In the genomic region with DNA sequence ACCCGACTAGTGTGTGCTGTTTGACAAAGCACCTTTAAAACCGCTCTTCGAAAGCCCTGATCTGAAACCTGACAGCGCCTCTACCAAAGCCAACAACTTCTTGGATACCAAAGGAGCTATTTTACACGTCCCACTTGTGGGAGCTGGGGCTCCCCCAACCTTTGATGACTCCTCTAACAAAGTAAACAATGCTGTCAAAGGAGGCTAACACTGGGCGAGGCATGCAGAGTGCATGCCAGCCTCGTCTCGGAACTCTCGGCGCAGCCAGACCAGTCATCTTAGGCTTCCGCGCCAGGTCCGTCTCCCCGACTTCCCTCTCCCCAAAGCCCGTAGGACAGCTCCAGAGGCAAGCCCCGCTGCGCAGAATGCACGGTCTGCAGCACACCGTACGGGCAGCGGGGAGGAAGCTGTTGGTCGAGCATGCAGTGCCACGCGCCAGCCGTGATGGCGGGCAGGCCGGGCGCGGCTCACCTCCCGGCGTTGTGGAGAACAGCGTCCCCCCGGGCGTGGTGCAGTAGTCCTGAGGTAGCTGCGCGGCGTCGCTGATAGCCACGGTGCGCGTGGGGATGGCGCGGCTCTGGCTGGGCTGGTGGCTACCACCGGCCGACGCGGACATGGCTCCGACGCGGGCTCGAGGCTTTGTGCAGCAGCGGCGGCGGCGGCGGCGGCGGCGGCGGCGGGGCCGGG, we compare ENCODE assay signal across 8 mouse cellular contexts. TPM values are rescaled to one million over a fixed set of nuclear protein-coding genes. Genes with fewer than 3 reads are reported as not detected.
A peak's percentile ranks its signal among the peaks of the same experiment; 100 is the strongest.
DNase-seq lines count a peak whose midpoint lies in the region; ATAC-seq lines count a peak whose summit lies in the region.

No protein-coding gene starts in this region.

- under 1% methylated on average over 55 of the region's 62 CpGs for WGBS in intestine, embryonic 14.5 days
- under 1% methylated on average over 62 of the region's 62 CpGs for WGBS in limb, embryonic 10.5 days

- H3K9ac ChIP-seq in intestine, embryonic 14.5 days (ENCODE audit: low read length) = peak overlapping the region; percentile 74

- H3K27me3 ChIP-seq in intestine, embryonic 14.5 days (replicated peaks; ENCODE audit: control insufficient read depth, insufficient read depth, low read length) = no peaks in the 10 kb centered on the region
- no peaks in the 10 kb centered on the region for H3K27me3 ChIP-seq in limb, embryonic 10.5 days (ENCODE audit: low read depth, poor library complexity, severe bottlenecking)

- no peaks in the 10 kb centered on the region for H3K9me3 ChIP-seq in intestine, embryonic 14.5 days (ENCODE audit: control insufficient read depth, low read length)
- no peaks in the 10 kb centered on the region for H3K9me3 ChIP-seq in limb, embryonic 10.5 days (replicated peaks)

- H3K36me3 ChIP-seq in intestine, embryonic 14.5 days (ENCODE audit: control insufficient read depth, insufficient read depth, low read length) = peaks cover 22% of the 10 kb centered on the region
- peaks cover 38% of the 10 kb centered on the region for H3K36me3 ChIP-seq in limb, embryonic 10.5 days

- H3K4me1 ChIP-seq in intestine, embryonic 14.5 days (replicated peaks; ENCODE audit: control insufficient read depth, insufficient read depth, low read length) = peaks cover 19% of the 10 kb centered on the region; the same call in 1 of the 2 replicates
- H3K4me1 ChIP-seq in limb, embryonic 10.5 days = peaks cover 33% of the 10 kb centered on the region

- peak overlapping the region; percentile 75 for H3K4me2 ChIP-seq in intestine, embryonic 14.5 days (ENCODE audit: low read length)

- peak; percentile 62 to 68 for DNase-seq in cerebellum, postnatal 25 days
- peak; percentile 23 to 27 for DNase-seq in gastrocnemius, adult 8-10 months (ENCODE audit: low spot score in 2 of 2)
- peak; percentile 83 for DNase-seq in intestine, embryonic 14.5 days (ENCODE audit: low spot score)
- DNase-seq in limb, embryonic 10.5 days (ENCODE audit: low spot score) = peak; percentile 71
- DNase-seq in right cerebral cortex, postnatal 4 days = peak; percentile 58
- peak; percentile 48 for DNase-seq in yolk sac, embryonic 10.5 days (ENCODE audit: low spot score)

- H3K27ac ChIP-seq in intestine, embryonic 14.5 days (ENCODE audit: low read depth) = peak overlapping the region; percentile 76
- H3K27ac ChIP-seq in limb, embryonic 10.5 days = peak overlapping the region; percentile 95

- H3K4me3 ChIP-seq in intestine, embryonic 14.5 days (ENCODE audit: low read depth, low read length) = peak overlapping the region; percentile 93
- H3K4me3 ChIP-seq in limb, embryonic 10.5 days = peak overlapping the region; percentile 99

- ATAC-seq in activated CD4-positive, CD25-positive, alpha-beta regulatory T cell, adult 4 months = peak; percentile 9
- ATAC-seq in intestine, embryonic 14.5 days (replicated peaks; ENCODE audit: low FRiP score, low TSS enrichment, low read depth) = peak; percentile 67
- peak; percentile 30 for ATAC-seq in megakaryocyte-erythroid progenitor cell, adult 5-6 weeks (replicated peaks; ENCODE audit: low FRiP score, low TSS enrichment, poor library complexity, severe bottlenecking)

RNA-seq across cellular contexts. Expression of a gene that starts 0.4 kb away (rescaled TPM):
- polyA plus RNA-seq in activated CD4-positive, CD25-positive, alpha-beta regulatory T cell, adult 4 months (2017; shearing (Covaris generic)) = 10 to 100 TPM; 21.7 to 34.5 TPM
- total RNA-seq in gastrocnemius, adult 8-10 months (2022) = 100 to 1,000 TPM; 154 to 242 (median 183) TPM
- polyA plus RNA-seq in intestine, embryonic 14.5 days (2014; fragmentation: Nextera tagmentation; extraction: Ambion mirVana) = 43.0 and 48.8 TPM in 2 replicates
- polyA plus RNA-seq in limb, embryonic 10.5 days (2016; fragmentation: Nextera tagmentation; extraction: Ambion mirVana) = 83.2 and 85.7 TPM in 2 replicates
- total RNA-seq in megakaryocyte-erythroid progenitor cell, adult 5-6 weeks (2014; fragmentation: Nextera tagmentation) = 170 and 205 TPM in 2 replicates
- total RNA-seq in megakaryocyte-erythroid progenitor cell, adult 5-6 weeks (2017) = 11.5 and 16.3 TPM in 2 replicates

RNA-seq across cellular contexts. Expression of a gene that starts 23.5 kb away (rescaled TPM):
- 1 to 10 TPM; 5.0 to 6.2 TPM for polyA plus RNA-seq in activated CD4-positive, CD25-positive, alpha-beta regulatory T cell, adult 4 months (2017; shearing (Covaris generic))
- total RNA-seq in gastrocnemius, adult 8-10 months (2022) = 100 to 1,000 TPM; 151 to 195 (median 168) TPM
- 7.5 and 8.1 TPM in 2 replicates for polyA plus RNA-seq in intestine, embryonic 14.5 days (2014; fragmentation: Nextera tagmentation; extraction: Ambion mirVana)
- polyA plus RNA-seq in limb, embryonic 10.5 days (2016; fragmentation: Nextera tagmentation; extraction: Ambion mirVana) = 10.9 and 11.4 TPM in 2 replicates
- 14.3 and 19.5 TPM in 2 replicates for total RNA-seq in megakaryocyte-erythroid progenitor cell, adult 5-6 weeks (2014; fragmentation: Nextera tagmentation)
- total RNA-seq in megakaryocyte-erythroid progenitor cell, adult 5-6 weeks (2017) = 8.0 and 10.9 TPM in 2 replicates

RNA-seq across cellular contexts. Expression of a gene that starts 34.3 kb away (rescaled TPM):
- not detected for polyA plus RNA-seq in activated CD4-positive, CD25-positive, alpha-beta regulatory T cell, adult 4 months (2017; shearing (Covaris generic))
- total RNA-seq in gastrocnemius, adult 8-10 months (2022) = under 1 TPM in 3 of 4 experiments, not detected in 1; 0.12 to 0.24 (median 0.13) TPM
- 0.50 and 0.54 TPM in 2 replicates for polyA plus RNA-seq in intestine, embryonic 14.5 days (2014; fragmentation: Nextera tagmentation; extraction: Ambion mirVana)
- 0.13 and 0.36 TPM in 2 replicates for polyA plus RNA-seq in limb, embryonic 10.5 days (2016; fragmentation: Nextera tagmentation; extraction: Ambion mirVana)
- not detected in 2 replicates for total RNA-seq in megakaryocyte-erythroid progenitor cell, adult 5-6 weeks (2014; fragmentation: Nextera tagmentation)
- total RNA-seq in megakaryocyte-erythroid progenitor cell, adult 5-6 weeks (2017) = not detected in 2 replicates

Comparison
In these comparisons a context has a peak if more than half of its experiments do, and no peak if none do; other contexts are left out.
1. Peak in every context shown above with its lines: DNase-seq, ATAC-seq, H3K4me3 ChIP-seq and H3K27ac ChIP-seq.
2. ATAC-seq: peak in every context shown above with its lines; median percentile 67 in intestine, embryonic 14.5 days; 30 in megakaryocyte-erythroid progenitor cell, adult 5-6 weeks; 9 in activated CD4-positive, CD25-positive, alpha-beta regulatory T cell, adult 4 months.
3. DNase-seq: peak in every context shown above with its lines; median percentile 83 in intestine, embryonic 14.5 days; 71 in limb, embryonic 10.5 days; 65 in cerebellum, postnatal 25 days; 58 in right cerebral cortex, postnatal 4 days; 48 in yolk sac, embryonic 10.5 days; 25 in gastrocnemius, adult 8-10 months.